Mouse (Mus musculus) urinary bladder, postnatal 25 days (tissue): ENCODE measurements around the gene Htr6.

ENCODE experiments used
- DNase-seq: peaks from one replicate; pipeline ENCODE4 v3.0.0; 2022; ENCODE audit warnings: low spot score

The Htr6 gene

DNA sequence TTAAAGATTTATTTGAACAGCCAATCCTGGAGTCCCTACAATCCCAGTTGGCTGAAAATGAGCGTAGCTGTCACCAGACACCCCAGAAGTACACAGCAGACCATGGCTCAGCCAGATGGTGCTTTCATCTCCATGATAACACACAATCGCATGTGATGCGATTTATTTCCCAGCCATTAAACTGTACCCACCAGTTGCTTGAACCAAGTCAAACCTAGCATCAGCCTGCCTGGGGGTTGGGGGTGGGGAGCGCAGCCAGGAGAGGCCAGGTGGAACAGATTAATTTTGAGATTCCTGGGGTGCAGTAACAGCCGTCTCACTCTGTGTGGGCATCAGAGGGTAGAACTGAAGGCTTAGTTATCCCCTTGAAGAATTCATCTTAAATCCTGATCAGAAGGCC is 29.0 kb downstream of the Htr6 start:
- no peak for DNase-seq

DNA sequence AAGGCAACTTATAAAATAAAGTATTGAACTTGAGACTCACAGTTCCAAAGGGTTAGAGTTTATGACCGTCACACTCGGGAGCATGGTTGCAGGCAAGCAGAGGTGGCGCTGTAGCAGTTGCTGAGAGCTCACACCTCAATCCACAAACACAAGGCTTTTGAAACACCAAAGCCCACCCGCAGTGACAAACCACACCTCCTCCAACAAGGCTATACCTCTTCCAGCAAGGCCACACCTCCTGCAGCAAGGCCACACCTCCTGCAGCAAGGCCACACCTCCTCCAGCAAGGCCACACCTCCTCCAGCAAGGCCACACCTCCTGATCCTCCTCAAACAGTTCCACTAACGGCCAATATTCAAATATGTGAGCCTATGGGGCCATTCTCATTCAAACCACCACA is 30.8 kb downstream of the Htr6 start:
- DNase-seq, result no peak

DNA sequence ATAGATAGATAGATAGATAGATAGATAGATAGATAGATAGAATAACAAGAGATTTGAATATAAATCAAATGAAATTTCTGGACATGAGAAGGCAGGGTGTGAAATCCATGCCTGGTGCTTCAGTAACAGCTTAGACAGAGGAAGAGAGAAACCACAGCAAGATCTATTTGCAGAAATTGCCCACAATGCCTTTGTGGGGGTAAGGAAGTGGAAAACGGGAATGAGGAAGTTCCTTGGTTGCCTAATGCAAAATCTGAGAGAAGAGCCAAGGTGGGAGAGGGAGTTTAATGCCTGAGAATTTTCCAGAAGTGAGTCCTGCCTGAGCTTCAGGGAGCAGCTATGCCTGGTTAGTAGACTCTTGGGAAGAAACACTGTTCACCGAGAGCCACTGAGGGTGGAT is 31.8 kb downstream of the Htr6 start:
- no peak for DNase-seq

DNA sequence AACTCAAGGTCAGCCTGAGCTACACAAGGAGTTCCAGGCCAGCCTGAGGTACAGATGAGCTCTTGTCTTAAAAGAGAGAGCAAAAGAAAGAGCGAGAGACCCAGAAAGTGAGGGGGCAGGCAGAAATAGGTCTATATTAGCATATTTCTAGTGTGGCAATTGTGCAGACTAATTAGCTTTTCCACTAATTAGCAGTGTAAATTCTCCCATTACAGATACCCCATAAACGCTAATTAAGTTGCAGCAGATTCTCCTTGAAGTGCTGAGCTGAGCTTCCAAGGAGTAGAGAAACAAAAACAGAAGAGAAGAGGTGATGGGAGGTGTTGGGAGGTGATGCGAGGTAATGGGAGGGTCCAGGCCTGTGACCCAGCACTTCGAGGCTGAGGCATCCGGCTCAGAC is 32.8 kb downstream of the Htr6 start:
- DNase-seq, result no peak

DNA sequence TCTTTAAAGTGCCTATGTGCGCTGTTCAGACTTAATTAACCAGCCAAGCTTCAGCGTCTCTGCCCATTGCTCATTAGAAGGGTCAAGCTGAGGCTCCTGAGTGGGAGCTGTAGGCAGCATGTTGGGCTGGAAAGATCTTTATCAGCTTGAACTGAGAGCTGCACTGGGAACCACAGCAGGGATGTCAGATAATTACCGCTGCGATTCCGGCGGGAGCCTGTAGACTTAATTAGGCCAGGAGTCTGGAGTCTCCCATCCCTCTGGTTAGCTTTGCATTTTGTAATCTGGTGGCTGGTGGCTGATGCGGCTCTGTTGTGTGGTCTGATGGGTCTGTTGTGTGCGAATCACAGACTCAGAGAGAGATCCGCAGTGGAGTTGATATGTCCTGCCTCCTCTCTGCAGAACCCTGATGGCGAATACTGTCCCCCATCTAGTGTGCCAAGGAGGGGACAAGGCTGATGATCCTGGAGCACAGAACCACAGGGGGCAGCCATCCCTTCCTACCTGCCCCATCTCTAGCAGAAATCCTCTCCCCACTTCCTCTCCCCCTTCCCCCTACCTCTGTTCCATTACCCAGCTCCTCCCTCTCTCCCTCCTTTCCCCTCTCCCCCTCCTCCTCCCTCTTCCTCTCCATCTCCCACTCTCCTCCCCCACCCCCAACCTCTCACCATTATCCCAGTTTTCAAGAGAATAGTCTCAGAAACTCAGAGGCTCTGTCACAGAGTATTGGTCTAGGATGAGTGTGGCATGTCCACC is 35.1 kb downstream of the Htr6 start:
- DNase-seq, result no peak

DNA sequence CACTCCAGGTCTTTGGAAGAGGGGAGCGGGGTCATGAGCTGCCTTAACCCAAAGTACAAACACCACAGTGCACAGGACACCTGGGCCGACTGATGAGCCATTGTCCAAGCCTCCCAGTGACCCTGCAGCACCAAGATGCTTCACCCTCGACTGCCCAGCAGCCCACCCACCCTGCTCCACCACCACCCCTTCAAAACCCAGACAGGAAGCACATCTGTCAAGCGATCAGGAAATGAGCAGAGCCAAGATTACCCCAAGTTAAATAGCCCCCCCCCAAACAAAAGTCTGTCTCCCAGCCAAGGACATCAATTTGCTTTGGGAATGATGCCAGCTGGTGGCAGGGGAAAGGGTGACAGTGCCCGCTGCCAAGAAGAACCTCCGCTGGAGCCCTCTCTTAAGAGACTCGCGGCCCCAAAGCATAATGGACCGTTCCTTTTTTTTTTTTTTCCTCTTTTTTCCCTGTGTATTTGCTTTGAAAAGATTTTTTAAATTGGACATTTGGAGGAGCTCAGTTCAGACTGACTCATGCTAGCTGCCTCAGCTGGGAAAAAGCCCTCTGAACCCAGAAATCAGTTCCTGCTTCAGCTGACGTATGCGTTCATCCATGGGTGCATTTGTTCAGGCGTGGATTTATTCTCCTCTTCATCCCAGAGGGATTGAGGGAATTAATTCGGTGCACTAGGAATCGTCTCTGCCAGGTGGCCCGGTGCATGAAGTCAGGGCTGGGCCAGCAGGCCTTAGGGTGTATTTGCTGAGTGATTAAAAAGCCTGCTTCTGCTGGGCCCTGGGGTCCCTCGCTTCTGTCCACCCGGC is 37.4 kb downstream of the Htr6 start:
- no peak for DNase-seq

DNA sequence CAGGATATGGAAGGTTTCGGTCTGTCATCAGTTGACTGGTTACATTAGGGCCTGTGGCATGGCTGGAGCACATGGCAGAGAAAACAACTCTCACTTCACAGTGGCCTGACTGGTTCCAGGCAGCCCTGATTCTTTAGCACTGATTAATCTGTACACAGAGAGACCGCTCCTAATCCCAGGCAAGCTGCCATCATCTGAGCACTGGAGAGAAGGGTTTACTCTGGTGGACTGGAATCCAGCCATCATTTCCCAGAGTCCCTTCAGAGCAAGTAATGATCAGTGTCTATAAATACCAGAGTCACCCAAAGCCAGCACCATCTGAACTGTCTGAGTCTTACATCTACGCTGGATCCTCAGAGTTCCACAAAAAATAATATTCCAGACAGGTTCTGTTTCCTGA is 39.6 kb downstream of the Htr6 start:
- no peak for DNase-seq

DNA sequence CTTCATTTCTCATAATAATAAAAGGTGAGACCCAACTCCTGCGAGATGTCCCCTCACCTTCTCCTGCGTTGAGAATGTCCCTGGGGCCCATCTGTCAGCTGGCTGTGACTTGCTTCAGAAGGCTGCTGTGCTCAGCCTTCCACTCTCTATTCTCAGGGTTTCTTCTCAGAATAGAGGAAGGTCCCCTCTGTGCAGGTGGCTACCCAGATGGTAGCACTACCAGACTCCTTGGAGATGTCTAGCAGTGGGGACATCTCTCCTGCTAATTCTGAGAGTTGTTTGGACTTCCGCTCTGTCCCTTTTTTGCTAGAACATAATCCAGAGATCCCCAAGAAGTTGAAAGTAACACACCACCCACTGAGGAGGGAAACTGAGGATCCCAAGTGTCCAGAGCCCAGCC is 40.4 kb downstream of the Htr6 start:
- no peak for DNase-seq

DNA sequence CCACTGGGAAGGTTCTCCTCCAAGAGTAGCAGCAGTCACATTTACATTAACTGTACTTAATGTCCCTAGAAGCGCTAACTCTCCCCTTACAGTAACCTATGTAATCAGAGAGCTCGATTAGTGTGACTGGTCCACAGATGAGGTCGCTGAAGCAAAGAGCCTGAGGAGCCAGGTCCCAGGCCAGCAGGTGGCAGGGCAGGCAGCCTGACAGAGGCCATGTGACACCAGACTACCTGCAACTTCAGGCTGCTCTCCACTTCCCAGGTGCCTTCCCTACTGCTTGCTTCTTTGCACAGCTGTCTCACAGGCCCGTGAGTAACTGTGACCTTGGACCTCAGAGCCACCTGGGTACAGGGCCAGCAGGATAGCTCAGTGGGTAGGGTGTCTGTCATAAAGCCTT is 40.8 kb downstream of the Htr6 start:
- DNase-seq, result no peak

DNA sequence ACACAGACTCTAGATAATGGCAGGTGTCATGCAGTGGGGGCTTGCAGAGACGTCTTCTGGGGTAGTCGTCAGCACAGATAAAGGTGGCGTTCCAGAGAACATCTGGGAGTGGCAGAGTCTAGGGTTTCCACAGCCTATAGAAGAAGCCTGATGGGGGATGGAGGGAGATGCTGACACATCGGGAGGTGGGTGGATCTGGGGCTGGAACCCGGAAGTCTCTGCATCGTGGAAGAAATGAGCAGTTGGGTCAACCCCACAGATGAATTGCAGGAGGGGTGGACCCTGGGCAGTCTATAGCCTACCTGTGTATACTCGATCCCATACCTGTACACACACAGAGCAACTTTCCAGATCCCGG is 41.4 kb downstream of the Htr6 start:
- DNase-seq, result no peak

DNA sequence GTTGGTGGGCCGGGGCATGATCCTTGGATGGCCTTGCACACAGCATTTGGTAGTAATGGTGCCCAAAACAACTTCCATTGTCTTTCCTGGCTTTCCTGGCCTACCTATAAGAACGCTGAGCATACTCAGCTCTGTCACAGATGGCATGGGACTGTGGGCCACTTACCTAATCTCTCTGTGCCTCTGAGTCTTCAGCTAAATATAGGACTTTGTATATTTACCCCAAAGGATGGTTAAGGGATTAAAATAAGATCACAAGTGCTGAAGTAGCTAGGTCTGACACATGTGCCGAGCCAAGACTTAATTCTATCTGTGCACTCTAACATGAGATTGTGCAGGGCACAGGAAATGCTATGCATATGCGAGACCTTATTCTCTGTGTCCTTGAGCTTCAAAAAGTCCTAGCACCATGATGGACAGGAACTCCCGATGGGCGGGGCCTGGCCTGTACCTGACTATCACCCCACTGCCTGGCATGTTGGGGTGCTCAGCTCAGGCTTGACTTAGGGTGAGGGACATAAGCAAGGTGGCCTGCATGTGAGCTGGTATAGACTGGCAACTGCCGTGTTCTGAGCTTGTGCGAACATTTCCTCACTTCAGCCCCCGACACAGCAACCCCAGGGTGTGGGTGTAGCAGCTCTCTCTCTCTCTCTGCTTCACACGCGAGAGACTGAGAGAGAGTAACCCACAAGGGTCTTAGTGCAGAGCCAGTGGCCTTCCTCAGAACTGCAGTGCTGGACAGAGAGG is 41.9 kb downstream of the Htr6 start:
- no peak for DNase-seq

DNA sequence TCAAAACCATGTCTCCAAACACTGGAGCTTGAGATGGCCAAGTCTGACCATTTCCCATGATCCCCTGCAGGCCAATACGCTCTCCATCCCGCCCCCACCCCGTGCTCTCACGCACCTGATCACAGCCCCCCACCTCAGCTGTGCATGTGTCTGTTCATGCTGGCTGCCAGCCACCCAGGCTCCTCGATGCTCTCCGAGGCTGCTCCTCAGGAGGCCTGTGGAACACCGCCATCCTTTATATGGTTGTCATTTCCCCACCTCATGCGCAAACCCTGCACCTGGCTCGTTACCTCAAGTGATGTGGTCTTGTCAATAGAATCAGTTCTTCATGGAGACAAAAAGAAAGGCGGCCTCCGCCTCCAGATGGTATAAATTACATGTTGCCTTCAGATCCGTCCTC is 42.8 kb downstream of the Htr6 start:
- DNase-seq, result no peak

DNA sequence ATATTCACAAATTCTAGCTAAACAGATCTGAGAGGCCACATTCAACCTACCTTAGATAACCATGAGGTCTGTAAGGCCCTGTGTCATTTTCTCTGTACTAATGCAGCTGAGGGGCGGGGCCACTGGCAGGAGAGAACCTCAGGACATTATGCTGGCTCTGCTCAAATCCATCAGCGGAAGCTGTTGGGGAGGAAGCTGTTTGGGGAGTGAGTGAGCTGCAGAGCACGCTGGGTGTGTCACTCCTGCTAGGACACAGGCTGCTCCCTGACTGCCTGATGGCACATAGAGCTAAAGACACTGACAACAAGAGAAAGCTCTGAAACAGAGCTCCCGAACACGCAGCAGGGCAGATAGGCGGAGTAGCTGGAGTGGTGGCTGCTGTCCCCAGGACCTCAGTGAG is 44.7 kb downstream of the Htr6 start:
- DNase-seq, result no peak

DNA sequence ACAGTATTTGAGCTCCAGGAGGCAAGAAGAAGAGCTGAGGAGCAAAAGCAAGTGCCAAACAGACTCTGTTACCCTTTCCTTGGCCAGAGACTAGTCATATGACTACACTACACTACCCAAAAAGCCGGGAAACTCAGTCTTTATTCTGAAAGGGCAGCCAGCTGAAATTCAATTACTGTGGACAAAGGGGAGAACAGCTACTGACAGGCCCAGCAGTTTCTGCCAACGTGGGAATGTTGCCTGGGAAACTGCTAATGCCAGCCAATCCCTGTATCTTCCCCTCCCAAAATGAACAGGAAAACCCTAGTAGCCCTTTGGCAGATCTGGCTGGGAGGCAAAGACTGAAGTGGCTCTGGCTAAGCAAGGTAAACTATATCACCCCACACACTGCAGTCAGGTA is 51.0 kb downstream of the Htr6 start:
- DNase-seq, result no peak

DNA sequence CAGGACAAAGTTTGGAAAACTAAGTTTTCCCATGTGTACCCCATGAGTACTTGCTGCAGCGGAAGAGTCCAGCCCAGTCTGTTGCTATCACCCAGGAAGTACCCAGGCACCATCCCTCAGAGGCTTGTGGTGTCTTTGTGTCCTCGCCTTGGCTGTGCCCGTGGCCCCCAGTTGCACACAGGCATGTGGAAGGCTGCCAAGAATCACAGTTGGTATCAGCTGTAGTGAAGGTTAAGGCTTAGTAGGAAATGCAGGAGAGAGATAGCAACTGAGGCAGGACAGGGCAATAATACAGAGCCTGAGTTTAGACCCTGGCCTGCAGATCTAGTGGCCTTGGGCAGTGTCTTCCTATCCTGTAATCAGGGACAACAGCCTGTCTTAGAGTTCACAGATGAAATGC is 55.0 kb downstream of the Htr6 start:
- no peak for DNase-seq

DNA sequence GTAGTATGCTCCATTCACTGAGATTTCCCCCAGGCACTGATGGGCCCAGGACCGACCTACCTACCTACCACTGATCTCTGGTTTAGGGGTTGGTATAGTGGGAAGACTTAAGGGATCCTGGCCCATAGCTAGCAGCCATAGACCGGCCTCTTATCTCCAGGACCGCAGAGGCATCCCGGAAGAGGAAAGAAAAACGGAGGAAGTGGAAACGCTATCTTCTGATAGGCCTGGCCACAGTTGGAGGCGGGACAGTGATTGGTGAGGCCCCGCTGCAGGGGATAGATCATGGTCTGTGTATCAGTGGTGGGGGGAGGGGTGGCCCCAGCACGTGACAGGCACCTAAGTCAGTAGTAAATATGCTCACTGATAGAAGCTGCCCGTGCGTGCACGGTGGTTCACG is 56.0 kb downstream of the Htr6 start:
- DNase-seq, result no peak

DNA sequence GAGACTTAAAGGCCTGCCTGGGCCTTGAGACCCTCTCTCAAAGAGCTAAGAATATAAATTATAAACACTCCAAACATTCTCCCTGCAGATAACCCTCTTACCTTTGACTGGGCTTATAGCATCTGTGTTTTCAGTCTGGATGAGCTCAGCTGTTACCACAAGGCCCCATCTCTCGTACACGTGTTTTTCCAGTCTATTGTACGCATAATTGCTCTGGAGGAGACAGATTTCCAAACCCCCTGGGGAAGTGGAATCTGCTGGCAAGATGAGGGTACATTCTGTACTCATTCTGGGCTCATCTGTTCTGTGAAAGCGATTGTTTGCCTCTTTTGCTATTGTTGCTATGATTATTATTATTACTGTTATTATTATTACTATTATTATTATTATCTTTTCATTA is 56.4 kb downstream of the Htr6 start:
- DNase-seq, result no peak

DNA sequence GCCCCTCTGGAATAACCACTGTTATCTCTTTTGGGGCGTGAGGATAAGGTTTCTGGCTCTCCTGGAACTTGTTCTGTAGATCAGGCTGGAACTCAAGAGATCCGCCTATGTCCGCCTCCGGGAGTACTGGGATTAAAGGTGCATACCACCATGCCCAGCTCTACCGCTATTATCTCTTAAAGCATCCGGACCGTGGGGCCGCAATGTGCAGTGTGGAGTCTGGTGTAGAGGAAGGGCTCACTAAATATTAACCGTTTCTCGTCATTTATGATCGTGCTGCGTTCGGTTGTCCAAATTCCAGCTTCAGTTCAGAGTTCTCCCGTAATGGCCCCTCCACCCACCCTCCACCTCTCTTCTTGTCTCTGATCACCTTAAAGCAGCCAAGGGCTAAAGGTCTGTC is 57.0 kb downstream of the Htr6 start:
- DNase-seq, result no peak

DNA sequence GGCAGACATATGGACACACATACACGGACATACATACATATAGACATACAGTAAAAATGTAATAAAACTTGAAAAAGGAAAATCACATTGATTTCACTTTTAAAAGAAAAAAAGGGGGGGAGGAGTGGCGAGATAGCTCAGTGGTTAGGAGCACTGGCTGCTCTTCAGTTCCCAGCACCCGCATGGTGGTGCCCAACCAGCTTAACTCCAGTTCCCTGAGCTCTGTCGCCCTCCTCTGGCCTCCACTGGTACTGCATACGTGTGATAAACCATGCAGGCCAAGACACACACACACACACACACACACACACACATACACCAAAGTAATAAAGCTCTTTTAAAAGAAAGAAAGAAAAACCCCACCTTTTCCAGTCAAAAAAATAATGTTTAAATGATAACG is 60.6 kb downstream of the Htr6 start:
- no peak for DNase-seq

DNA sequence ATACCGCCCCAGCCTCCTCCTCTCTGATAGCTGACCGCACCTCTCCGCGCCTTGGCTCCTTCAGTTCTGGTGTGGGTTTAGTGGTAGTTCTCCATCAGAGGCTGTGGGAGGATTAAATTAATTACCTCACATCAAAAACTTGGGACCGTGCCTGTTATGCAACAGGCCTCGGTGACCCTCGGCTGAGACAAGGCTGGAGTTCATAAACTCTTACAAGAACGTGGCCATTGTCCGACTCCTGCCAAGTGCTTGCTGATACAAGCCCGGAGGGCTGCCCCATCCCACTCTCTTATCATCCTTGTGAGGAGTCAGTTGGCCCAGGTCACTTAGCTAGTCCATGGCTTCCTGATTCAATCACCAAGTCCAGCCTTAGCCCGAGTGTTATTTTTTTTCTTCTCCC is 62.1 kb downstream of the Htr6 start:
- DNase-seq, result no peak

DNA sequence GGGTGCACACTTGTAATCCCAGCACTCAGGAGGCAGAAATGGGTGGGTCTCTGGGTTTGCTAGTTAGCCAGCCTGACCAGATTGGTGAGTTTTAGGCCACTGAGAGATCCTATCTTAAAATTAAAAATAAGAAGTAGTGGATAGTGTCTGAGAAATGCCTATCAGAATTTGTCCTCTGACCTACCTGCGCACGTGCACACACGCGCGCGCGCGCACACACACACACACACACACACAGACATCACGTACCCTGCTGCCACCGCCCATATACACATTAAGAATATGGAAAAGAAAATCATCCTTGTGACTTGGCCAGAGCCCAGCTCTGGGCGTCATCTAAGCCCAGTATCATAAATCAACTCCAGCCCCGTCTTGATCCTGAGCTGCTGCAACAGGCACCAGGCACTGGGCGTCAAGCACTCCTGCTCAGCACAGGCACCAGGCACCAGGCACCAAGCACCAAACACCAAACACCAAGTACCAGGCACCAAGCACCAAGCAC is 64.1 kb downstream of the Htr6 start:
- peak; percentile 28 for DNase-seq
